Mouse (Mus musculus): ENCODE results near the gene Tnfaip6. TPM values are rescaled to one million over a fixed set of nuclear protein-coding genes. Genes with fewer than 3 reads are reported as not detected.
A peak's percentile ranks its signal among the peaks of the same experiment; 100 is the strongest.
"Not testable (repeated sequence)": the region's sequence is repeated elsewhere in the genome, so short reads cannot be mapped to it uniquely, and the experiment has no call there.

Gene Tnfaip6
- 18.8 and 20.8 TPM in 2 replicates for polyA plus RNA-seq (2012; rRNA removed)
- polyA plus RNA-seq (2014; fragmentation: Nextera tagmentation; extraction: Ambion mirVana) = 29.3 and 34.7 TPM in 2 replicates

DNA sequence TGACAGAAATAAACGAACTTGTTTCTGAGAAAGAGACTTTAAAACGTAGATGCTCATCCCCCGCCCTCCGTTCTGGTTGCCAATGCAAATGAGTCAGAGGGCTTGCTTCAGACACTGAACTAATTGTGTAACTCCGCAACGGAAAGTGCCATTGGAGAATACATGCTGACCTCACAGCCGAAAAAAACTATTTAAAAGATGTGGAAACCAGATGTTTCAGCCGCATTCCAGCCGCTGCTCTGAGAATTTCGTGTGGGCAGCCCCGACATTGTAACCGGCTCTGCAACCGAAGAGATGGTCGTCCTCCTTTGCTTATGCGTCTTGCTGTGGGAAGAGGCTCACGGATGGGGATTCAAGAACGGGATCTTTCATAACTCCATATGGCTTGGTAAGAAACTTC, at the start of gene Tnfaip6:
Gene Tnfaip6, plus strand, starts transcription at position 128 of the 400 bp plus-strand sequence.
- H3K4me2 ChIP-seq (replicated peaks; ENCODE audit: low read depth, low read length, severe bottlenecking) = peak within 1 kb of the TSS; percentile 46
- H3K9ac ChIP-seq (ENCODE audit: low read depth, low read length, severe bottlenecking) = peak within 1 kb of the TSS; percentile 58
- no peak for TF ChIP-seq POLR2A (IDR thresholded peaks at IDR 0.05; ENCODE audit: borderline replicate concordance, extremely low read depth, insufficient read depth, insufficient read length)
- under 1% methylated on average over 17 of the region's 17 CpGs for WGBS
- peak within 1 kb of the TSS; percentile 73 for H3K27ac ChIP-seq (replicated peaks; ENCODE audit: low read depth, low read length)
- H3K4me3 ChIP-seq (replicated peaks; ENCODE audit: low read length) = peak within 1 kb of the TSS; percentile 46
- no peaks in the 10 kb centered on the region for H3K9me3 ChIP-seq (ENCODE audit: control insufficient read depth, low read length)
- H3K4me1 ChIP-seq (ENCODE audit: control insufficient read depth, insufficient read depth, low read length) = peaks cover 18% of the 10 kb centered on the region
- H3K27me3 ChIP-seq (ENCODE audit: control insufficient read depth, insufficient read depth, low read length) = no peaks in the 10 kb centered on the region
- DNase-seq (ENCODE audit: low spot score) (peak; percentile 91), ATAC-seq (ENCODE audit: low FRiP score, low read depth) (peak; percentile 74)
- H3K36me3 ChIP-seq (ENCODE audit: control insufficient read depth, insufficient read depth, low read length) = no peaks in the 10 kb centered on the region

GRCm38 (mm10) chr2:51989559-51989958, 48.2 kb upstream of the Tnfaip6 start:
- no peak overlapping the region for H3K4me2 ChIP-seq (replicated peaks; ENCODE audit: low read depth, low read length, severe bottlenecking)
- DNase-seq (ENCODE audit: low spot score) = no peak
- H3K27ac ChIP-seq (replicated peaks; ENCODE audit: low read depth, low read length) = no peak overlapping the region
- H3K36me3 ChIP-seq (ENCODE audit: control insufficient read depth, insufficient read depth, low read length) = no peaks in the 10 kb centered on the region
- TF ChIP-seq POLR2A (IDR thresholded peaks at IDR 0.05; ENCODE audit: borderline replicate concordance, extremely low read depth, insufficient read depth, insufficient read length) = no peak
- no peak overlapping the region for H3K9ac ChIP-seq (ENCODE audit: low read depth, low read length, severe bottlenecking)
- H3K4me3 ChIP-seq (replicated peaks; ENCODE audit: low read length) = no peak overlapping the region
- ATAC-seq (ENCODE audit: low FRiP score, low read depth) = no peak
- no peaks in the 10 kb centered on the region for H3K4me1 ChIP-seq (ENCODE audit: control insufficient read depth, insufficient read depth, low read length)
- 83% methylated on average over 2 of the region's 2 CpGs for WGBS
- H3K27me3 ChIP-seq (ENCODE audit: control insufficient read depth, insufficient read depth, low read length) = no peaks in the 10 kb centered on the region
- H3K9me3 ChIP-seq (ENCODE audit: control insufficient read depth, low read length) = no peaks in the 10 kb centered on the region

GRCm38 (mm10) chr2:51991447-51991846, 46.4 kb upstream of the Tnfaip6 start:
- Histone ChIP-seq H3K9ac (ENCODE audit: low read depth, low read length, severe bottlenecking) (no peak overlapping the region), H3K27ac (replicated peaks; ENCODE audit: low read depth, low read length) (no peak overlapping the region), H3K36me3 (ENCODE audit: control insufficient read depth, insufficient read depth, low read length) (no peaks in the 10 kb centered on the region), H3K9me3 (ENCODE audit: control insufficient read depth, low read length) (no peaks in the 10 kb centered on the region), H3K4me1 (ENCODE audit: control insufficient read depth, insufficient read depth, low read length) (no peaks in the 10 kb centered on the region), H3K4me2 (replicated peaks; ENCODE audit: low read depth, low read length, severe bottlenecking) (no peak overlapping the region), H3K4me3 (replicated peaks; ENCODE audit: low read length) (no peak overlapping the region), H3K27me3 (ENCODE audit: control insufficient read depth, insufficient read depth, low read length) (no peaks in the 10 kb centered on the region)
- ATAC-seq (ENCODE audit: low FRiP score, low read depth) (no peak), DNase-seq (ENCODE audit: low spot score) (no peak)
- 89% methylated on average over 6 of the region's 6 CpGs for WGBS
- no peak for TF ChIP-seq POLR2A (IDR thresholded peaks at IDR 0.05; ENCODE audit: borderline replicate concordance, extremely low read depth, insufficient read depth, insufficient read length)

DNA sequence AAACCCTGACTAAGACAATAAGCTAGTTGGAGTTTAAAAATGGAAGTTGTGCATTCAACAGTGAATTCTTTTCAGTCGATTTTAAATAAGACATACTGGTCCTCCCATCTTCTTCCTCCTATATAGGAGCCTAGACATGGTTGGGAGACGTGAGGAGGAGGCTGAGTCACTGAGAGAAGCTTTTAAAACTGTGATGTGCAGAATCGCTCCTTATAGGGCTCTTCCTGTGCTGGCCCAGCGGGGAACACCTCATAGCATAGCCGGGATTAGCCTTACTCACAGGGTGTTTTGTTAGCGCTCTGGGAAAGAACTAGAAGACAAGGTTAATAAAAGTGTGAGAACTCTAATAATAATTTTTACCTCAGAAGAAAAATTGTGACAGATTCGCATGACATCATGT, 37.8 kb upstream of the Tnfaip6 start:
- ATAC-seq (ENCODE audit: low FRiP score, low read depth) = no peak
- Histone ChIP-seq H3K4me3 (replicated peaks; ENCODE audit: low read length) (no peak overlapping the region), H3K36me3 (ENCODE audit: control insufficient read depth, insufficient read depth, low read length) (no peaks in the 10 kb centered on the region), H3K27ac (replicated peaks; ENCODE audit: low read depth, low read length) (no peak overlapping the region), H3K27me3 (ENCODE audit: control insufficient read depth, insufficient read depth, low read length) (no peaks in the 10 kb centered on the region), H3K4me1 (ENCODE audit: control insufficient read depth, insufficient read depth, low read length) (no peaks in the 10 kb centered on the region), H3K9ac (ENCODE audit: low read depth, low read length, severe bottlenecking) (no peak overlapping the region), H3K9me3 (ENCODE audit: control insufficient read depth, low read length) (no peaks in the 10 kb centered on the region), H3K4me2 (replicated peaks; ENCODE audit: low read depth, low read length, severe bottlenecking) (no peak overlapping the region)
- TF ChIP-seq POLR2A (IDR thresholded peaks at IDR 0.05; ENCODE audit: borderline replicate concordance, extremely low read depth, insufficient read depth, insufficient read length) = no peak
- WGBS = 52% methylated on average over 7 of the region's 7 CpGs
- no peak for DNase-seq (ENCODE audit: low spot score)

DNA sequence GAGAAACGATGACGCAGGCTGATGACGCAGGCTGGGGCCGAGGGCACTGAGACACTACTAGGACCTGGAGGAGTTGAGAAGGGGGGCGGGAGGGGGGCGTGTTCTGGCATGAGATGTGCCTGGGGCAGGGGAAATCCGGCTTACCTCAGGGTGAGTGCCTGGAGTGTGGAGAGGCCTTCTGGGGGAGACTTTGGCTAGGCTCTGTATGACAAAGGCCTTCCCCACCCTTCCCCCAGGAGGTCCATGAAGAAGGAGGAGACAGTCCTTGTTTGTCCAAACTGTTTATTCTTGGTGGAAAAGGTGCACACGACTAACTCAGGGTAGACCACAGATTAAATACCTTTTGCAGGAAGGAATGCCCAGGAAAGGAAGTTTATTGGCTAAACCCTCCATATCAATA, 36.3 kb upstream of the Tnfaip6 start:
- WGBS = 80% methylated on average over 8 of the region's 8 CpGs
- no peak for DNase-seq (ENCODE audit: low spot score)
- no peak for TF ChIP-seq POLR2A (IDR thresholded peaks at IDR 0.05; ENCODE audit: borderline replicate concordance, extremely low read depth, insufficient read depth, insufficient read length)
- no peaks in the 10 kb centered on the region for H3K4me1 ChIP-seq (ENCODE audit: control insufficient read depth, insufficient read depth, low read length)
- H3K9ac ChIP-seq (ENCODE audit: low read depth, low read length, severe bottlenecking) = no peak overlapping the region
- ATAC-seq (ENCODE audit: low FRiP score, low read depth) = no peak
- H3K4me3 ChIP-seq (replicated peaks; ENCODE audit: low read length) = no peak overlapping the region
- no peaks in the 10 kb centered on the region for H3K9me3 ChIP-seq (ENCODE audit: control insufficient read depth, low read length)
- no peaks in the 10 kb centered on the region for H3K36me3 ChIP-seq (ENCODE audit: control insufficient read depth, insufficient read depth, low read length)
- H3K4me2 ChIP-seq (replicated peaks; ENCODE audit: low read depth, low read length, severe bottlenecking) = no peak overlapping the region
- no peak overlapping the region for H3K27ac ChIP-seq (replicated peaks; ENCODE audit: low read depth, low read length)
- no peaks in the 10 kb centered on the region for H3K27me3 ChIP-seq (ENCODE audit: control insufficient read depth, insufficient read depth, low read length)

DNA sequence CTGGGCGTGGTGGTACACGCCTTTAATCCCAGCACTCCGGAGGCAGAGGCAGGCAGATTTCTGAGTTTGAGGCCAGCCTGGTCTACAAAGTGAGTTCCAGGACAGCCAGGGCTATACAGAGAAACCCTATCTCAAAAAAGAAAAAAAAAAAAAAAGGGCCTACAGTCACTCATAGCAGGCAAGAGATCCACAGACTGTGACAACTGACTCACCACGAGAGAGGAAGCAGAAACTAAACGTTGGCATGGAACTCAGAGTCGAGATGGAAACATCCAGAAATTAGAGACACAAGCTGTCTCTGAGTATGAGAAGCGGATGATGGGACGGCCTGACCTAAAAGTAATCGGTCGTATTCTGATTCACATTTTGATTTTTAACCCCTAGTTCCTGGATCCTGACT, 35.5 kb upstream of the Tnfaip6 start:
- not testable (repeated sequence) for H3K9me3 ChIP-seq (ENCODE audit: control insufficient read depth, low read length); H3K27me3 ChIP-seq (ENCODE audit: control insufficient read depth, insufficient read depth, low read length); H3K27ac ChIP-seq (replicated peaks; ENCODE audit: low read depth, low read length); H3K36me3 ChIP-seq (ENCODE audit: control insufficient read depth, insufficient read depth, low read length); H3K9ac ChIP-seq (ENCODE audit: low read depth, low read length, severe bottlenecking); ATAC-seq (ENCODE audit: low FRiP score, low read depth); H3K4me1 ChIP-seq (ENCODE audit: control insufficient read depth, insufficient read depth, low read length); DNase-seq (ENCODE audit: low spot score); H3K4me2 ChIP-seq (replicated peaks; ENCODE audit: low read depth, low read length, severe bottlenecking); H3K4me3 ChIP-seq (replicated peaks; ENCODE audit: low read length)
- 93% methylated on average over 10 of the region's 10 CpGs for WGBS

All from limb, embryonic 14.5 days (tissue).